Mouse (Mus musculus) liver, postnatal 0 days (tissue): ENCODE results near the gene Ctdsp1.

Source experiments
- CTCF ChIP-seq: sonication (generic); IDR thresholded peaks from 2 replicates; pipeline ENCODE4 v1.5.1; 2016; ENCODE audit warnings: antibody characterized with exemption, low read depth
- EP300 ChIP-seq: IDR thresholded peaks from 2 replicates; pipeline ENCODE4 v1.6.1; 2016; ENCODE audit warnings: antibody characterized with exemption, low read depth, mild to moderate bottlenecking

DNA sequence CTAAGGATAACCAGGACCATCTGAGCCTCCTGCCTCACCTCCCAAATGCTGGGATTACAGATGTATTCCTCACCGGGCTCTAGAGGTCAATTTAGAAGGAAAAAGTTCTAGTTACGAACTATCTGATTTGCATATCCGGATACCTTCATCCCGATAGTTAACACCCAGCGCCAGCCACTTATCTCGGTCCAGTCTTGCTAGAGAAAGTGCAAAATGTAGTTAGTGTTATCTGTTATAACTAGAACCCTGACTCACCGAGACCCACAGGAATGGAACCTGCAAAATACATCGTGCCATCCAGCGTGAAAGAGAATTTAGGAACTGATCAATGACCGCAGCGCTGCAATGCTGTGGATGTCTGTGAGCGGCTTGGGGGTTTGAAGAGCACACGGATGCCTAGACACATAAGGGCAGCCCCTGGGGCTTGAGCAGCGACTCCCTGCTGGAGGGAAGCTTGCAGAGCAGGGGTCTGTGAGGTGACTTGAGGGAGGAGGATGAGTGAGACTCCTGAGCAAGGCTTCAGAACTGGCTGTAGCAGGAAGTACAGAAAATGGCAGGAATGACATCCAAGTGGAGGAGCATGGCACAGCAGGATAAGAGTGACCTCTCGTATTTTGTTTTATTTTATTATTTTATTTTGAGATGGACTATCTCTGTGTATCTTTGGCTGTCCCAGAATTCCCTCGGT lies 9.8 kb downstream of the Ctdsp1 start:
- no peak for TF ChIP-seq CTCF
- no peak for TF ChIP-seq EP300
